Mouse (Mus musculus) intestine, embryonic 14.5 days (tissue): ENCODE measurements around the gene Epb41l5. TPM values are rescaled to one million over a fixed set of nuclear protein-coding genes. Genes with fewer than 3 reads are reported as not detected.

Experiments
- ATAC-seq: fragments of 200-750 bp; cut with Nextera tagmentation; replicated peaks from 2 replicates; pipeline ENCODE4 v1.8.0; 2017; ENCODE audit warnings: low read depth, moderate number of reproducible peaks, moderate TSS enrichment, moderate library complexity; ENCODE audit not compliant: low FRiP score, low TSS enrichment
- DNase-seq: peaks from one replicate; pipeline ENCODE4 v3.0.0-alpha.2; 2018; ENCODE audit warnings: low spot score
- H3K27ac ChIP-seq: fragments of 300-500 bp; sonication (generic); 2 replicates; pipeline ENCODE4 v1.5.1; 2014; ENCODE audit warnings: low read depth, mild to moderate bottlenecking, control low read depth
- H3K27me3 ChIP-seq: fragments of 300-500 bp; sonication (generic); replicated peaks from 2 replicates; pipeline ENCODE4 v1.6.1; 2014; ENCODE audit warnings: low read length, control low read depth; ENCODE audit not compliant: control insufficient read depth, insufficient read depth
- H3K36me3 ChIP-seq: fragments of 300-500 bp; sonication (generic); 2 replicates; pipeline ENCODE4 v1.6.1; 2014; ENCODE audit warnings: low read length, control low read depth; ENCODE audit not compliant: control insufficient read depth, insufficient read depth
- H3K4me1 ChIP-seq: fragments of 300-500 bp; sonication (generic); replicated peaks from 2 replicates; pipeline ENCODE4 v1.6.1; 2014; ENCODE audit warnings: low read length, control low read depth, mixed read lengths; ENCODE audit not compliant: control insufficient read depth, insufficient read depth
- H3K4me2 ChIP-seq: fragments of 300-500 bp; sonication (generic); 2 replicates; pipeline ENCODE4 v1.6.1; 2014; ENCODE audit warnings: low read length
- H3K4me3 ChIP-seq: fragments of 300-500 bp; sonication (generic); 2 replicates; pipeline ENCODE4 v1.5.1; 2014; ENCODE audit warnings: low read depth, low read length, control low read depth, mixed read lengths
- H3K9ac ChIP-seq: fragments of 300-500 bp; sonication (generic); 2 replicates; pipeline ENCODE4 v1.6.1; 2014; ENCODE audit warnings: mild to moderate bottlenecking, low read length
- H3K9me3 ChIP-seq: fragments of 300-500 bp; sonication (generic); 2 replicates; pipeline ENCODE4 v1.6.1; 2016; ENCODE audit warnings: low read length, control low read depth; ENCODE audit not compliant: control insufficient read depth
- WGBS: fragments of 180-500 bp; shearing (Covaris S2); extraction: QIAGEN DNeasy Blood & Tissue Kit; methylation state at CpG from one replicate; pipeline ENCODE4 v1.1.7; 2014; 5-methylcytosine and 5-hydroxymethylcytosine counted together
- polyA plus RNA-seq: library from polyadenylated mRNA; unstranded; fragments of >200 nt; fragmentation: Nextera tagmentation; extraction: Ambion mirVana; gene quantifications from 2 replicates; pipeline ENCODE4 v1.2.1, GENCODE M21; 2014

Gene Epb41l5
- polyA plus RNA-seq, 1 experiment from 2014 or later, result 46.2 TPM

GRCm38 (mm10) chr1:119497346-119498004 is 151.3 kb downstream of the Epb41l5 start:
- H3K4me2 ChIP-seq, result no peak overlapping the region
- peaks cover 4% of the 10 kb centered on the region for H3K4me1 ChIP-seq
- H3K9me3 ChIP-seq, result no peaks in the 10 kb centered on the region
- H3K36me3 ChIP-seq, result 0 out of 2 replicates have a peak, but pooled peaks cover 9% of the 10 kb centered on the region
- ATAC-seq (no peak), DNase-seq (no peak)
- no peak overlapping the region for H3K9ac ChIP-seq
- H3K4me3 ChIP-seq, result no peak overlapping the region
- WGBS, result 84% methylated on average over 5 of the region's 5 CpGs
- H3K27ac ChIP-seq, result no peak overlapping the region
- no peaks in the 10 kb centered on the region for H3K27me3 ChIP-seq

- Histone ChIP-seq H3K36me3 (0 out of 2 replicates have a peak, but pooled peaks cover 2% of the 10 kb centered on the region), H3K27ac (no peak overlapping the region), H3K9me3 (no peaks in the 10 kb centered on the region), H3K9ac (no peak overlapping the region), H3K4me2 (no peak overlapping the region), H3K4me3 (no peak overlapping the region), H3K4me1 (peaks cover 15% of the 10 kb centered on the region), H3K27me3 (no peaks in the 10 kb centered on the region)
- WGBS, result 93% methylated on average over 6 of the region's 6 CpGs
- DNase-seq, result no peak
- no peak for ATAC-seq
These were observed 153.4 kb downstream of the Epb41l5 start for GRCm38 (mm10) chr1:119495396-119495775.

Other genes starting within 250 kb of the Epb41l5 start
- gene Inhbb, start 226.8 kb downstream of the Epb41l5 start, polyA plus RNA-seq, result 0.05 and 0.08 TPM in 2 replicates
- 124 and 127 TPM in 2 replicates for gene Ralb, start 144.2 kb downstream of the Epb41l5 start, polyA plus RNA-seq
- 26.4 and 27.9 TPM in 2 replicates for gene Tmem185b, start 122.8 kb downstream of the Epb41l5 start, polyA plus RNA-seq
- 7.2 and 10.4 TPM in 2 replicates for gene Ptpn4, start 188.6 kb upstream of the Epb41l5 start, polyA plus RNA-seq